Mouse (Mus musculus) cerebellum, adult 8-10 months (tissue): ENCODE measurements around the gene Nlgn2.

Experiments
- DNase-seq: peaks from one replicate; pipeline ENCODE4 v3.0.0; 2022

Gene Nlgn2

DNA sequence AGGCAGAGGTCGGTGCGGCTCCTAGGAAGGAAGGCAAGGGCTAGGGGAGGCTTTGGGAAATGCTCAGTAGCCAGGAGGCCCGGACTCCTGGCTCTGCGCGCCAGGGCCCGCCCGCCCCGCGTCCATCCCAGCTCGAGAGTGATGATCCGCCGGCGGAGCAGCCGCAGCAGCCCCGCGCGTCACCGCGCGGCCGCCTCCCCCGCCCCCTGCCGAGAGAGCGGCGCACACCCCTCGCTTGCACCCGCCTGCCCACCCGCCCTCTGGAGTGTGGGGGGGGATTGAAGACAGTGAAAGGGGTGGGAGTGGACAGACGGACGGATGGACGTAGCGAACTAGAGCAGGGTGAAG, at the start of gene Nlgn2:
TSS of gene Nlgn2 (minus strand) at position 181 of the 348 bp plus-strand sequence.
- DNase-seq = no peak

DNA sequence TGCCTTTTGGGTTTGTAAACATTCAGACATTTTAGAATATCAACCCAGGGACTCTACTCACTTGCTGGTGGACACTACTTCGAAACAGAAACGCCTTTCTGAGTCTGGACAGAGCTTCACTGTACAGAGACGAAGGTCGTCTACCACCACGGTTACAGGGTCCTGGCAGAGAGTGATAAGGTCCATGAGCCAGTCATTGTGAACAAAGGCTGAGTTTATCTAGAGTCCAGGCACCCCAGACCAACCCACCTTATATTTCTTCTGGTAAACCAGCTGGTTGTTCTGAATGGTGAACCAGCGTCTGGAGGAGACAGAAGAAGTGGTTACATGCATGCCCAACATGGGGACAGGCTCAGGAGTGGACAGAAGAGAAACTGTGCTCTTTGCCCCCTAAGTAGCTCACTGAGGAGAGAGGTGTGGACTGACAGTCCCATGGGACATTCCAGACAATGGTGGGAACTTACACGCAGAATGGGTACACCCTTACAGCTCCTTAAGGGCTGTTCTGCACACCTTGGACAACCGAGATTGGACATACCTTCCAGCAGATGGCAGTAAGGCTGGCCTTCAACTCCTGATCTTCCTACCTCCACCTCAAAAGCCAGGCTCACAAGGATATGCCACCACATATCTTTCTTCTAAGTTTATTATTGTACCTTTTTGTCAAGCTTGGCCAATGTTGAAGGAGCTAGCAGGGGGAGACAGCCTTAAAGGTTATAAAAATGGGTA, 49.5 kb upstream of the Nlgn2 start:
- DNase-seq = no peak

DNA sequence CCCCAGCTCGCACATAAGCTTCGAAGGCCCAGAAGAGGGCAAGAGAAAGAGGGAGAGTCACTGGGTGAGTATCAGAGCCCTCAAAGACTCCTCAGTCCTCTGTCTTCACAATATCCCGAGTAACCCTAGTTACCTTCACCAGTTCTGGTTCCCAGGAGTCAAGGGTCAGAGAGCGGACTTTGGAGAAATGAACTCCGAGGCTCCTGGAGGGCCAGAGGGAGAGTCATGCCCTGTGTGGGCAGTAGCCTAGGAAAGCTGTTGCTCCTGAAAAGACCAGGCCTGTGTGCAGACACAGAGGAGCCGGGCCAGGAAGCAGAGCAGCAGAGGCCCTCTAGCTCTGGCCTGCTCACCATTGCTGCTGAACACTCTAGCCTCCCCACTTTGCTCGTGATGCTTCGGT, 47.1 kb upstream of the Nlgn2 start:
- no peak for DNase-seq

DNA sequence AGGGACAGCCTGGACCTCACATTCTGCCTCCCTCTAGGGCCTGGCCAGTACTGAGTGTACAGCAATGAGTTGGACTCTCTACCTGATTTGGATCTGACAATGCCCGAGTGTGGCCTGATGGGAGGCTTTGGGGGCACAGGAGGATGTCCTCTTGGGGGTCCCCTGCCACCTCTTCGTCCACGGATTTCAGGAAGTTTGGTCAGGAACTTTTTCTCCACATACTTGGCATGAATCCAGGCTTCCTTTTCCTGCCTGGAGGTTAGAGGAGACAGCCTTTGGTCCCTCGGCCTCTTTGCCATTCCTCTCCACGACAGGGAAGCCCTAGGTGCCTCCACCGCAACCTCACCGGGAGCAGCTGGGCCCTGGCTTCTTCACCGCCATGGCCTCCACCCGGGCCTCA, 46.7 kb upstream of the Nlgn2 start:
- DNase-seq = no peak

DNA sequence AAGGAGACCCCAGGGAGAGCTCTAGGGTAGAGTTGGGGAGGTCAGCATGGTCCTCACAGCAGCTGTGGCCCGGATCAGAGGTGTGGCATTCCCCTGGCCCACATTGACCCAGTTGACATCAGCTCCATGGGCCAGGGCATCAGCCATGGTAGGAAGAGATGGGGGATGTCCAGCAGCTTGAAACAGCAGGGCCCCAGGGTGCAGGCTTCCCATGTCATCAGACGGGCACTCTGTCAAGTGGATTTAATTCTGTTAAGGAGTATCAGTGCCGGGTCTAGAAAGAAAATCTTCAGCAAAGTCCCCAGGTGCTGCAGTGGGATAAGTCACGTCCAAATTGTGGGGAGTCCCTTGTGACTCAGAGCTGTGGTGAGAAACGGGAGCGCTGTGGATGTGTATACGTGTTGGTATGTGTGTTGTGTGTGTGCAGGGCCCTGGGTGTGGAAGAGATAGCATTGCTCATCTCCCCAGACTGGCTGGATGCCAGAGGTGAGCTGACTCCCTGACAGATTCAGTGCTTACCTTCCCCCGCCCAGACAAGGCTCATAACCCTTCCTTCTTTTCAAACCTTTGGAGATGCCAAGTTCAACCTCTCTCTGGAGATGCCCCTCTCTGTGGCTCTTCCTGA, 46.1 kb upstream of the Nlgn2 start:
- DNase-seq = no peak

GRCm38 (mm10) chr11:69883066-69883465, 45.5 kb upstream of the Nlgn2 start:
- no peak for DNase-seq

DNA sequence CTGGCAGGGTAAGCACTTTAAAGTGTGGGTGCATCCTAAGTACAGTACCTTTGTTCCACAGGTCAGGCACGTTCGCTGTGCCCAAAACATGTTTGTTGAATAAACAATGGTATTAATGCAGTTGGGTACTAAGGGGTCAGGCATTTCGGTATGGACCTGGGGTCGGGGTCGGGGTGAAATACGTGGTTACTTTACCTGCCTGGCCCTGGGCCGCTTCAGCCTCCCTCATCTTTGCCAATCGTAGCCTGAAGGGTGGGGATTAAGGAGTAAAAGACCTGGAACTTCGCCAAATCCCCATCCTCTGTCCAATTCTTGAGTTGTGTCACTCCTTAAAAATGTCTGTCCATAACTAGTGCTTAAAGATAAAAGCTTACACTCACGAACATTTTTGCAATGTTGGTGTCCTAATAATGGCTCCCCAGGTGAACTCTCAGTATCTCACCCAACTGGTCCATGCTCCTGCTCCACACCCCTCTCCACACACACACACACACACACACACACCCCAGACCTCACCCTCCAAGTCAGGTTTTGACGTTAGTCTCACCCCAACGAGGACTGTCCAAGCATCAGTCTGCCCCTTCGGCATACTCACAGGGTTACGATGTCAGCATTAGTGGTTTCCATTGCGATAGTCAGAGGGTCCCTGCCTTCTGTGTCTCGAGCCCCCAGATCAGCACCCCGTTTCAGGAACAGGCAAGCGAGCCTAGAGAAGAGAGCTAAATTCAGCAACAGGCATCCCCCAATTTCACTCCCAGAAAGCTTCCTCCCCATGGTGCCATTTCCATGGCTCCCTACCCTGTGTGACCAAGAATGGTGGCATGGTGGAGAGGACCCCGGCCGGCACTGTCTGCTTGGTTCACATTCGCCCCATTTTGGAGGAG, 44.4 kb upstream of the Nlgn2 start:
- DNase-seq = no peak

DNA sequence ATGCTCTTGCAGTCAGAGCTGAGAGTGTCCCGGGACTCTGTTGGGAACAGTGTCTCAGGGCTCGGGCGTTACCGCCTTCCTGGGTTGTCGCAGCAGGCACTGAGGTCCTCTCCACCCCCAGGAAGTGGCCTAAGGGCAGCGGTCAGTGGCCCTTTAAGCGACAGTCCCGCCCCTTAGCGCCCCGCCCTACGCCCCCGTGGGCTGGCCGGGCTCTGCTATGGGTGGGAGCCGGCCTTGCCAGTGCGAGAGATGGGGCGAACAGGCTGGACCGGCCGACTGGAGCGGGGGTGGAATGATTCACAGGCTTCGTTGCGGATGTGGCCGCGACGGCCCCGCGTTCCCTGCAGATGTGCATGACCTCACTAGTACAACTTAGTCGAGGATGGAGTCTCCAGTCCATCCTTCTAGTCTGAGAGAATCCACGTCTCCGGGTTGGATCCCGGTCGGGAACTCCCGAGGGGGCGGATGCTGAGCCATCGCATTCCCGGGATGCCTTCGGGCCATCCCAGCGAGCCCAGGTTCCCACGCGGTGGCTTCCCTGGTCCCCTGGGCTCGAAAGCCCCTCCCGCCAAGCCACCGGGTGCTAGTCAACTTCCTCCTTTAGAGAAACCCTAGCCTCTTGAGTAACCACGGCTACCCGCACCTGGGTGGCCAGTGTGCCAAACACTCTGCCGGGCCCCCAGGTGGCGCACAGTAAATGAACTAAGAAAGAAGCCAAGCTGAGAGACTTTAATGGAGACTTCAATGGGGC, 43.4 kb upstream of the Nlgn2 start, which contains the start of gene Kctd11:
TSS of gene Kctd11 (minus strand) at position 554 of the 751 bp plus-strand sequence.
- peak; percentile 70 for DNase-seq

GRCm38 (mm10) chr11:69880506-69880852, 42.9 kb upstream of the Nlgn2 start:
- DNase-seq = peak; percentile 48

DNA sequence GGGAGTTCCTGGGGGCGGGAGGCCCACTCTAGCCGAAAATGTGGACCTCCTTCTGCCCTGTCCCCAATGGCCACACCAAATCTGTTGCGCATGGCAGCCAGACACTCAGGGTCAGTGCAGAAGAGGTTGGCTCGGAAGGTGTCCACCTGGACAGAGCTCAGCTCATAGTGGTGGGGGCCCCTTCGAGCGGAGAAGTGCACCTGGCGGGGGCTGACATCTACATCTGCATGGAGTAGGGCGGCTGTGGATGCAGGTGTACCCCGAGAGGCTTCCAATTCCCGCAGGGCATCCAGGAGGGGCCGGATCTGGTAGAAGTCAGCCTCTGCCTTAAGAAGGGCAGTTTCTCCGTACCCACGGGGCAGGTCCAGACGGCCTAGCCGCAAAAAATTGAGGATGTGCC, 42.1 kb upstream of the Nlgn2 start:
- no peak for DNase-seq

DNA sequence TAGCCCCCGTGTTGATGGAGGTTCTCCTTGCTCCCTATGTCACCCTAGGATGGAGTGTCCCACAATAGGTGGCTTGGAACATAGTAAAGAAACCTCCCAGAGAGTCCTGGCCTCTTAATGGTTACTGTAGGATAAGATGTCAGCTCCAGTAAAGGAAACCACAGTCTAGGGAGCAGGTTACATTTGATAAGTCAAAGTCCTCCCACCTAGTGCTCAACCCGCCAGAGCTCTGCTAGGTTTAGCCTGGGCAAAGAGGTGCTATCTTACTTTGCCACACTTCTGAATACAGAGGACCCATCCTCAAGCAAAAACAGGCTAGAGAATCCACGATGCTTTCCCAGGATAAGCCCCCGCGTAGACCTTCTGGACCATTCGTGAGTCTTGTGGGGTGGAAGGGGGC, 41.4 kb upstream of the Nlgn2 start:
- DNase-seq = no peak

GRCm38 (mm10) chr11:69878399-69878798, 40.8 kb upstream of the Nlgn2 start:
- no peak for DNase-seq

DNA sequence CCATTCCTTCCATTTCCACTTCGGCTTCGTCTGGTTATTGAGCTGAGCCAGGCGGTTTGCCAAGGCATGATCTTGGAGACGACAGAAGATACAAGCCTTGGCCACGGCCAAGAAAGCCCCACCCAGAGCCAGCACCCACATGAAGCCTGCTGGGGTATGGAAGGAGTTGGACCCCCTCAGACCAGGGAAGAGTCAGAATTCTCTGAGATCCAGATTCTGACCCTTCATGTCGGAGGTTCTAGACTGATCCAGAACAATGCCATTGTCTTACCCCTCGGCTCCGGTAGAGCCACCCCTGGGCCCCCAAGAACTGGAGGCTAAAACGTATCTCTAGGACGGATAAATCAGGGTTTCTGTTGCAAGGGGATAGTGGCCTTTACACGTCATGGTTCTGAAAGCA, 40.3 kb upstream of the Nlgn2 start, which contains the start of gene Tmem95:
TSS of gene Tmem95 (minus strand) at position 141 of the 400 bp plus-strand sequence.
- no peak for DNase-seq

GRCm38 (mm10) chr11:69876867-69877266, 39.3 kb upstream of the Nlgn2 start:
- DNase-seq = peak; percentile 83

DNA sequence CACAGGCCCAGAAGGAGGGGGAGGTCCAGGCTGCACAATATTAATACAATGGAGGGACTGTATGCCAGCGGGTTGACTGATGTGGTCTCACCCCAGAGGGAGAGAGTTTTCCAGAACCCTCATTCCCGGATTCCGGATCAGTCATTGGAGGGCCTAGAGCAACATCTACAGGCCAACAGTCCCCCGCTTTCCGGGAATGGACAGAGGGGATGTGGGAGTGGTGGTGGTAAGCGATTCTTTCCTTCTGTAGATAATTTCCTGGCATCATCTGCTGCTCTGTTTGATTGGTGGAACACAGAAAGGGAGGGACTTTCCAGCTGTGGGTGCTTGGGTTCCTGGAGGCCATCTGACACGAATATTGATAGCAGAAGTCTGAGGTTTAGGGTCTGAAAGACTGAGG, 38.6 kb upstream of the Nlgn2 start:
- no peak for DNase-seq

GRCm38 (mm10) chr11:69872451-69872850, 34.9 kb upstream of the Nlgn2 start:
- DNase-seq = no peak

- DNase-seq = no peak
Measured at GRCm38 (mm10) chr11:69871822-69872221, 34.2 kb upstream of the Nlgn2 start.

DNA sequence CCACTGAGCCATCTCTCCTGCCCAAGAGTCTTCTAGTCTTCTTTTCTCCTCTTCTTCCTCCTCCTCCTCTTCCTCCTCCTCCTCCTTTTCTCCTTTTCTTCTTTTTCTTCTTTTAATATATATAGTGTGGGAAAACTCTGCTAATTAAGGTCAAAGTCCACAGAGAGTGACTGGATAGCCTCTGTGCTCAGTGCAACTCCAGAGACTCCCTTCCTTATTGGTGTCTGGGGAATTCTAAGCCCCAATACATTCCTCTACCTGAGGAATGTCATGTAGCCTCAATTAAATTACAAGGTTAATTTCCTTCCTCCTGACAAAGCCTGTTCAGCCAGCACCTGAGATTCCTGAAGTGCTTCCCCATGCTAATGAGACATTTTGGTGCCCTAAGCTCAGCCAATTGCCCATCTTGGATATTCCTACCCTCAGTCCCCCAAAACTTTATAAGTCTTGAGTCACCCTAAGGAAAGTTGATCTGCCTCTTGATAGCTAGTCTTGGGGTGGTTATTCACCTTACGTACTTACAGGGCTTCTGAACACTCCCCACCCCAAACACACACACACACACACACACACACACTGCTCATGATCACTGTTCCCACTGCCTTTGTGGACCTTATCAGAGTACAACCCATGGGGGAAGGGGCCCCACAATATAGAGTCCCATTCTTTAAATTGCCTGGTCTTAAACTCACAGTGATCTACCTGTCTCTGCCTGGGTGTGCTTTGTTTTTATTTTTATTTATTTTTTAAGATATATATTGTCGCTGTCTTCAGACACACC, 32.9 kb upstream of the Nlgn2 start:
- no peak for DNase-seq

- DNase-seq = no peak
Measured at GRCm38 (mm10) chr11:69867335-69867734, 29.8 kb upstream of the Nlgn2 start.

GRCm38 (mm10) chr11:69865561-69865960, 28.0 kb upstream of the Nlgn2 start:
- no peak for DNase-seq

- no peak for DNase-seq
Measured at GRCm38 (mm10) chr11:69864138-69864860, 26.7 kb upstream of the Nlgn2 start.
